Mouse (Mus musculus) brown adipose tissue, adult 24 weeks (tissue): ENCODE data around the gene Prune1. TPM values are rescaled to one million over a fixed set of nuclear protein-coding genes. Genes with fewer than 3 reads are reported as not detected.

Experiments used
- H3K27ac ChIP-seq: fragments of 200-500 bp; replicated peaks from 2 replicates; pipeline ENCODE4 v1.5.1; 2012; ENCODE audit warnings: low read depth, mild to moderate bottlenecking, low read length
- H3K4me1 ChIP-seq: fragments of 200-500 bp; 2 replicates; pipeline ENCODE4 v1.6.1; 2012; ENCODE audit warnings: low read length, mixed read lengths; ENCODE audit not compliant: control insufficient read depth, insufficient read depth, insufficient read length
- H3K4me3 ChIP-seq: fragments of 200-500 bp; 2 replicates; pipeline ENCODE4 v1.5.1; 2012; ENCODE audit warnings: low read depth, mild to moderate bottlenecking, low read length, moderate library complexity; ENCODE audit not compliant: insufficient read depth
- polyA plus RNA-seq: library from polyadenylated mRNA; stranded (reverse); fragments of >200 nt; gene quantifications from 2 replicates; pipeline ENCODE4 v1.2.4, GENCODE M21; 2012; ENCODE audit not compliant: missing spikeins, insufficient read depth, insufficient read length

The Prune1 gene
- polyA plus RNA-seq, 1 experiment, result 16.3 TPM

DNA sequence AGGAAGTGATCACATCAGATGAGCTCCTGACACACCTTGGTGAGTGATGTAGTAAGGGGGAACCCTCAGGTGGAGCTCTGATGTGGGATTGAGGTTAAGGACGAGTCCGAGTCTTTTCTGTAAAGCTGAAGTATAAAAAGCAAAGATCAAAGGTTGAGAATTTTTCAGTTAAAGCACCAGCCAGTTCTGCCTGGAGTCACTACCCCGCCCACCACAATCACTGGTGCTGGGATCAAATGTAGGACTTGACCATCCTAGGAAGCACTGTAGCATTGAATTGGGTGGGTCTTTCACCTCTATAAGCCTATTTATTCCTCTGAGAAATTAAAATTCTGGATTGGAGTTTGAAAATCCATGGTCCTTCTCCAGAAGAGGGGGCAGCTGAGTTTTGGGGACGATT is 9.2 kb upstream of the Prune1 start:
- H3K27ac ChIP-seq, result no peak overlapping the region
- H3K4me3 ChIP-seq, result no peak overlapping the region
- peaks cover 2% of the 10 kb centered on the region; the same call in 1 of the 2 replicates for H3K4me1 ChIP-seq

GRCm38 (mm10) chr3:95290156-95290555 is 8.3 kb upstream of the Prune1 start:
- no peak overlapping the region for H3K4me3 ChIP-seq
- 0 out of 2 replicates have a peak, but pooled peaks cover 3% of the 10 kb centered on the region for H3K4me1 ChIP-seq
- no peak overlapping the region for H3K27ac ChIP-seq

- Histone ChIP-seq H3K4me1 (0 out of 2 replicates have a peak, but pooled peaks cover 5% of the 10 kb centered on the region), H3K27ac (no peak overlapping the region), H3K4me3 (no peak overlapping the region)
Measured at GRCm38 (mm10) chr3:95289419-95289818, 7.5 kb upstream of the Prune1 start.

DNA sequence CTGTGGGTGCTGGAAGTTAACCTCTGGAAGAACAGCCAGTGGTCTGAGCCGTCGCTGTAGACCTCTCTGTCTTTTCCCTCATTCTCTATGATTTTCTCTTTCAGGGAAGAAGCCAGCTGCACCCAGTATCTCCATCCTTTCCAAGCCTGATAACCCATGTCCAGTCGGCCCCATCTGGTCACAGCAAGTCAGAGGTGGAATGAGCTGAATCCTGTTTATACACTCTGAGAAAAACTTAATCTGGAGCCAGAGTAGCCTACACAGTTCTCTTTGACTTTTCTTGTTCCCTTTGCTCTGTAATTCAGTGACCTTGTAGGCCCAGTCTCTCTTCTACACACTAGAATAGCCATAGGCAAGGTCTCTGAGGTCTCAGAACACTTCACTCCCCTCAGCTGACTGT is 5.7 kb upstream of the Prune1 start:
- Histone ChIP-seq H3K27ac (no peak overlapping the region), H3K4me3 (no peak overlapping the region), H3K4me1 (peaks cover 8% of the 10 kb centered on the region; the same call in 1 of the 2 replicates)

- H3K27ac ChIP-seq, result peak overlapping the region; percentile 54
- peak overlapping the region; percentile 20 for H3K4me3 ChIP-seq
Measured at GRCm38 (mm10) chr3:95286510-95286909, 4.6 kb upstream of the Prune1 start.

DNA sequence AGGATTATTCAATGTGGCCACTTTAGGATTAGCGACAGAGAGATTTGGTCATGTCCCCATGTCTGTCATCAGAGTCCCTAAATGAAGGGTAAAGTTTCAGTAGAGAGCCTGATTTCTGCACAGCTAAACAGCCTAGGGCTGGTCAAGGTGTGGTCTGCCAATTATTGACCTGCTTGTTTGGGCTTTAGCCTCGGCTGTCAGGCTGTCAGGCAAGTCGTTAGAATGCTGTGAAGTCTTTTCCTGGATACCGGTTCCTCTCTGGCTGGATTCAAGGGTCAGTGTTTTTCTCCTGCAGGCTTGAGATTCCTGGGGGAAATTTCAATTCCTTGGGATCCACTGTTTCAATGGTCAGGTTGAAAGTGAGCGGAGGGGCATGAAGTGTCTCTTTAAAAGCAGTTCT is 4.1 kb upstream of the Prune1 start:
- Histone ChIP-seq H3K4me1 (peaks cover 8% of the 10 kb centered on the region; the same call in 1 of the 2 replicates), H3K4me3 (peak overlapping the region; percentile 20), H3K27ac (peak overlapping the region; percentile 54)

More at GRCm38 (mm10) chr3:95286510-95286909, 4.6 kb upstream of the Prune1 start:
- H3K4me1 ChIP-seq, result peaks cover 8% of the 10 kb centered on the region; the same call in 1 of the 2 replicates

- H3K4me1 ChIP-seq, result peaks cover 11% of the 10 kb centered on the region; the same call in 1 of the 2 replicates
- 0 out of 2 replicates have a peak overlapping the region, but pooled peaks have one; percentile 11 for H3K27ac ChIP-seq
- no peak overlapping the region for H3K4me3 ChIP-seq
Measured at GRCm38 (mm10) chr3:95285390-95285789, 3.5 kb upstream of the Prune1 start.

- no peak overlapping the region for H3K27ac ChIP-seq
- H3K4me1 ChIP-seq, result peaks cover 11% of the 10 kb centered on the region; the same call in 1 of the 2 replicates
- peak overlapping the region; percentile 65; the same call in 1 of the 2 replicates for H3K4me3 ChIP-seq
Measured at GRCm38 (mm10) chr3:95284501-95285281, 2.8 kb upstream of the Prune1 start.

DNA sequence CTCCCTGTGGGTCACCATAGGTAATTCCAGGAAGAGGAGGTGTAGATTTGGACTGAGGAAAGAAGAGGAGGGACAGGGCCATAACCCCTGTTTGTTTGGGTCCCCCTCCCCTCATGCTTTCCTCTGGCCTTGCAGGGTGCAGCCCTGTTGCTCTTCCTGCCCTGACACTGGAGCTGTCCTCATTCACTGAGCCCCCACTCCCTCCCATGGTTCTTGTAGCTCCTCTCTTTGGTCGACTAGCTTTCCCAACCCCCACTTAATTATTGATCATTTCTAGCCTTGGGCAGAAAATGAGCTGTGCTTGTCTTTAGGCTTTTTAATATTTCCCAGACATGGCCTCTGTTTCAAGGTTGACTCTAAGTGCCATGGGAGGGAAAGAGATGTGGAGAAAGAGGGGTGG is 2.2 kb upstream of the Prune1 start:
- H3K4me1 ChIP-seq, result peaks cover 11% of the 10 kb centered on the region; the same call in 1 of the 2 replicates
- peak overlapping the region; percentile 96 for H3K27ac ChIP-seq
- peak overlapping the region; percentile 65 for H3K4me3 ChIP-seq

DNA sequence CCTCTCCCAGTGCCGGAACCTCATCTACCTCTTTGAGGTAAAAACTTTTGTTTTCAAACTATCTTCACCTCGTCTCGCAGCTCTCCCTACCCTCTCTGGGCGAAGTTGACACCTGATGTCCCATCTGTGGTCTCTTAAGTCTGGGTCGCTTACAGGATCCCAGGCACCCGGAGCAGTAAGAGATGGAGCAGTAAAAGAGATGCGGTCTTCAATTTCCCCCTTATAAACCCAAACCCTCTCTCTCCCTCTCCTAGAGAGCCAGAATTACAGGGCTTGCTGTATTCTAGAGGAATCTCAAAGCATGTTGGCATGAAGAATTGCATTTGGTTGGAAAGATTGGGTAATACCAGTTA is 1.7 kb upstream of the Prune1 start:
- H3K4me3 ChIP-seq, result peak overlapping the region; percentile 65
- peak overlapping the region; percentile 96 for H3K27ac ChIP-seq
- peaks cover 11% of the 10 kb centered on the region; the same call in 1 of the 2 replicates for H3K4me1 ChIP-seq

- H3K27ac ChIP-seq, result peak overlapping the region; percentile 96
- H3K4me3 ChIP-seq, result peak overlapping the region; percentile 65
Measured at GRCm38 (mm10) chr3:95282865-95283588, 1.2 kb upstream of the Prune1 start.

GRCm38 (mm10) chr3:95282381-95282864 is 547 bp upstream of the Prune1 start:
- peak overlapping the region; percentile 96 for H3K27ac ChIP-seq

More at GRCm38 (mm10) chr3:95282865-95283588, 1.2 kb upstream of the Prune1 start:
- peaks cover 11% of the 10 kb centered on the region; the same call in 1 of the 2 replicates for H3K4me1 ChIP-seq

GRCm38 (mm10) chr3:95280747-95281146 is 1.1 kb downstream of the Prune1 start:
- Histone ChIP-seq H3K27ac (peak overlapping the region; percentile 18; the same call in 1 of the 2 replicates), H3K4me3 (peak overlapping the region; percentile 91), H3K4me1 (peaks cover 11% of the 10 kb centered on the region; the same call in 1 of the 2 replicates)

More at GRCm38 (mm10) chr3:95282381-95282864, 547 bp upstream of the Prune1 start:
- peak overlapping the region; percentile 65 for H3K4me3 ChIP-seq
- H3K4me1 ChIP-seq, result peaks cover 11% of the 10 kb centered on the region; the same call in 1 of the 2 replicates

- H3K4me3 ChIP-seq, result no peak overlapping the region
- H3K27ac ChIP-seq, result no peak overlapping the region
- 0 out of 2 replicates have a peak, but pooled peaks cover 3% of the 10 kb centered on the region for H3K4me1 ChIP-seq
Measured at GRCm38 (mm10) chr3:95277149-95277551, 4.7 kb downstream of the Prune1 start.

DNA sequence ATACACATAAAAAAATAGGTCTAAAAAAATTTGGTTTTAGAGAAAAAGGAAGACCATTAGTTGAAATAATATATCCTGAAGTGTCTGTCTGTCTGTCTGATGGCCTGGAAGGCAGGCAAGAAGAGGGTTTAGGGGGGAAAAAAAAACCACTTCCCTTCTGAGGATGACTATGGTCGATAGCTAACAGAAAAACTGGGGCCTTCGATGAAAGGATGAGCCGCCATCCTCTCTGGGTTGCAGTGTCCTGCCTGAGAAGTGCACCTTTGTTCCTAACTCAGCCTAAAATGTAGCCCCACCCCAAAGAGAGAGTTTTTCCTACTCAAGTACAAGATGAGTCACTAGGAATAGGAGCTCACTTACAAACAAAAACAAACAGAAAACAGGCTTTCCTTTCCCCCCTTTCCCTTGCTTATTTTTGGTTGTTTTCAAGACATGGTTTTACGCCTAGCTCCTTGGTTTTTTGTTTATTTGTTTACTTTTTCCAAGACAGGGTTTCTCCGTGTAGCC is 5.4 kb downstream of the Prune1 start:
- no peak overlapping the region for H3K4me3 ChIP-seq
- 0 out of 2 replicates have a peak, but pooled peaks cover 3% of the 10 kb centered on the region for H3K4me1 ChIP-seq
- 0 out of 2 replicates have a peak overlapping the region, but pooled peaks have one; percentile 16 for H3K27ac ChIP-seq
